Mouse (Mus musculus) heart, adult 18-20 months (tissue): Measurements from ENCODE around the gene Dph2. TPM values are rescaled to one million over a fixed set of nuclear protein-coding genes. Genes with fewer than 3 reads are reported as not detected.
A peak's percentile ranks its signal among the peaks of the same experiment; 100 is the strongest.

Source experiments
- DNase-seq, 2 experiments: peaks; one replicate each; pipeline ENCODE4 v3.0.0; 2021 to 2022; ENCODE audit warnings: mixed read lengths in 1 of 2
- total RNA-seq, 2 experiments: library from RNA; stranded (reverse); gene quantifications; 2 replicates each; pipeline ENCODE4 v1.2.3; 2021

Dph2 gene
- total RNA-seq, 2 experiments from 2014 or later = 3.8 TPM

GRCm38 (mm10) chr4:117912131-117912561 lies 20.3 kb upstream of the Dph2 start:
- DNase-seq = no peak

- DNase-seq = peak in 1 of 2 experiments; percentile 18
These were observed 17.1 kb upstream of the Dph2 start for GRCm38 (mm10) chr4:117908834-117909453.

- no peak for DNase-seq
These were observed 14.4 kb upstream of the Dph2 start for GRCm38 (mm10) chr4:117906196-117906595.

GRCm38 (mm10) chr4:117904761-117905160 lies 12.9 kb upstream of the Dph2 start:
- no peak for DNase-seq

GRCm38 (mm10) chr4:117904094-117904493 lies 12.3 kb upstream of the Dph2 start:
- DNase-seq = no peak

- no peak for DNase-seq
These were observed 6.3 kb upstream of the Dph2 start for GRCm38 (mm10) chr4:117898111-117898510.

- no peak for DNase-seq
These were observed 4.2 kb upstream of the Dph2 start for GRCm38 (mm10) chr4:117896031-117896430.

- DNase-seq = no peak
These were observed 3.5 kb upstream of the Dph2 start for GRCm38 (mm10) chr4:117895339-117895738.

GRCm38 (mm10) chr4:117894601-117895000 lies 2.8 kb upstream of the Dph2 start:
- no peak for DNase-seq

- peak; percentile 38 to 74 for DNase-seq
These were observed 1.5 kb upstream of the Dph2 start for GRCm38 (mm10) chr4:117893376-117893775.

- no peak for DNase-seq
These were observed 1.1 kb downstream of the Dph2 start for GRCm38 (mm10) chr4:117890750-117891149.

GRCm38 (mm10) chr4:117890031-117890430 lies 1.8 kb downstream of the Dph2 start:
- DNase-seq = no peak

- DNase-seq = no peak
These were observed 2.4 kb downstream of the Dph2 start for GRCm38 (mm10) chr4:117889471-117889870.

- DNase-seq = no peak
These were observed 3.9 kb downstream of the Dph2 start for GRCm38 (mm10) chr4:117887920-117888319.

GRCm38 (mm10) chr4:117887133-117887532 lies 4.7 kb downstream of the Dph2 start, which contains the start of gene Atp6v0b:
TSS of gene Atp6v0b (minus strand) at chr4:117887333.
- DNase-seq = peak; percentile 95

GRCm38 (mm10) chr4:117886644-117887043 lies 5.2 kb downstream of the Dph2 start:
- DNase-seq = peak; percentile 29 to 42

GRCm38 (mm10) chr4:117885994-117886393 lies 5.8 kb downstream of the Dph2 start:
- DNase-seq = no peak

- DNase-seq = no peak
These were observed 6.7 kb downstream of the Dph2 start for GRCm38 (mm10) chr4:117885093-117885492.

GRCm38 (mm10) chr4:117884146-117884545 lies 7.7 kb downstream of the Dph2 start:
- DNase-seq = no peak

- peak; percentile 50 to 53 for DNase-seq
These were observed 8.8 kb downstream of the Dph2 start, which contains the start of gene B4galt2 for GRCm38 (mm10) chr4:117882701-117883691. TSS of gene B4galt2 (minus strand) at chr4:117883487.

GRCm38 (mm10) chr4:117878703-117879102 lies 13.1 kb downstream of the Dph2 start:
- DNase-seq = no peak

GRCm38 (mm10) chr4:117878301-117878700 lies 13.5 kb downstream of the Dph2 start:
- no peak for DNase-seq

GRCm38 (mm10) chr4:117873615-117874014 lies 18.2 kb downstream of the Dph2 start:
- DNase-seq = no peak
